Mouse (Mus musculus) heart, postnatal 0 days (tissue): ENCODE measurements around the gene Pcbp2. TPM values are rescaled to one million over a fixed set of nuclear protein-coding genes. Genes with fewer than 3 reads are reported as not detected.

ENCODE experiments used
- ATAC-seq: fragments of 200-750 bp; cut with Nextera tagmentation; 2 replicates; pipeline ENCODE4 v1.8.0; 2017; ENCODE audit warnings: low read depth, moderate number of reproducible peaks, moderate library complexity; ENCODE audit not compliant: insufficient read depth
- DNase-seq: peaks from one replicate; pipeline ENCODE4 v3.0.0-alpha.2; 2016; ENCODE audit warnings: low spot score
- H3K27ac ChIP-seq: fragments of 300-500 bp; sonication (generic); 2 replicates; pipeline ENCODE4 v1.5.1; 2014; ENCODE audit warnings: low read depth, mild to moderate bottlenecking
- H3K27me3 ChIP-seq: fragments of 300-500 bp; sonication (generic); 2 replicates; pipeline ENCODE4 v1.6.1; 2014; ENCODE audit warnings: low read length, mixed read lengths; ENCODE audit not compliant: control insufficient read depth, insufficient read depth
- H3K36me3 ChIP-seq: fragments of 300-500 bp; sonication (generic); replicated peaks from 2 replicates; pipeline ENCODE4 v1.6.1; 2014; ENCODE audit warnings: low read length, mixed read lengths; ENCODE audit not compliant: control insufficient read depth, insufficient read depth
- H3K4me1 ChIP-seq: fragments of 300-500 bp; sonication (generic); 2 replicates; pipeline ENCODE4 v1.6.1; 2014; ENCODE audit warnings: antibody characterized with exemption; ENCODE audit not compliant: control insufficient read depth, insufficient read depth
- H3K4me2 ChIP-seq: fragments of 300-500 bp; sonication (generic); 2 replicates; pipeline ENCODE4 v1.6.1; 2014; ENCODE audit warnings: low read depth, mild to moderate bottlenecking, low read length, moderate library complexity
- H3K4me3 ChIP-seq: fragments of 300-500 bp; sonication (generic); 2 replicates; pipeline ENCODE4 v1.5.1; 2014; ENCODE audit warnings: low read depth, low read length
- H3K9ac ChIP-seq: fragments of 300-500 bp; sonication (generic); replicated peaks from 2 replicates; pipeline ENCODE4 v1.6.1; 2014; ENCODE audit warnings: low read depth, low read length, mixed read lengths
- H3K9me3 ChIP-seq: fragments of 300-500 bp; sonication (generic); replicated peaks from 2 replicates; pipeline ENCODE4 v1.6.1; 2016; ENCODE audit warnings: low read length; ENCODE audit not compliant: control insufficient read depth
- CTCF ChIP-seq: IDR thresholded peaks from 2 replicates; pipeline ENCODE4 v1.5.1; 2016; ENCODE audit warnings: antibody characterized with exemption, control low read depth, low read depth
- EP300 ChIP-seq: IDR thresholded peaks from 2 replicates; pipeline ENCODE4 v1.6.1; 2016; ENCODE audit warnings: antibody characterized with exemption, low read depth
- WGBS: fragments of 180-500 bp; shearing (Covaris S2); extraction: QIAGEN DNeasy Blood & Tissue Kit; methylation state at CpG from one replicate; pipeline ENCODE4 v1.1.7; 2014; 5-methylcytosine and 5-hydroxymethylcytosine counted together
- polyA plus RNA-seq: library from polyadenylated mRNA; unstranded; fragments of >200 nt; fragmentation: Nextera tagmentation; extraction: Ambion mirVana; gene quantifications from 2 replicates; pipeline ENCODE4 v1.2.1, GENCODE M21; 2015
- total RNA-seq: library from RNA; depleted of rRNA; stranded (reverse); fragments of >200 nt; gene quantifications from 2 replicates; pipeline ENCODE4 v1.2.3, GENCODE M21; 2014; ENCODE audit warnings: low replicate concordance

Gene Pcbp2
- total and polyA plus RNA-seq, 2 experiments from 2014 or later, result 118 to 221 TPM

- Histone ChIP-seq H3K36me3 (no peaks in the 10 kb centered on the region), H3K27me3 (no peaks in the 10 kb centered on the region), H3K4me2 (no peak overlapping the region), H3K27ac (no peak overlapping the region), H3K9ac (no peak overlapping the region), H3K4me3 (no peak overlapping the region), H3K4me1 (peaks cover 13% of the 10 kb centered on the region), H3K9me3 (no peaks in the 10 kb centered on the region)
- DNase-seq (no peak), ATAC-seq (no peak)
- TF ChIP-seq CTCF, result no peak
- no peak for TF ChIP-seq EP300
These were observed 42.1 kb downstream of the Pcbp2 start for GRCm38 (mm10) chr15:102512471-102512870.

- ATAC-seq, result no peak
- peaks cover 13% of the 10 kb centered on the region for H3K4me1 ChIP-seq
These were observed 42.7 kb downstream of the Pcbp2 start for GRCm38 (mm10) chr15:102513004-102513403.

DNA sequence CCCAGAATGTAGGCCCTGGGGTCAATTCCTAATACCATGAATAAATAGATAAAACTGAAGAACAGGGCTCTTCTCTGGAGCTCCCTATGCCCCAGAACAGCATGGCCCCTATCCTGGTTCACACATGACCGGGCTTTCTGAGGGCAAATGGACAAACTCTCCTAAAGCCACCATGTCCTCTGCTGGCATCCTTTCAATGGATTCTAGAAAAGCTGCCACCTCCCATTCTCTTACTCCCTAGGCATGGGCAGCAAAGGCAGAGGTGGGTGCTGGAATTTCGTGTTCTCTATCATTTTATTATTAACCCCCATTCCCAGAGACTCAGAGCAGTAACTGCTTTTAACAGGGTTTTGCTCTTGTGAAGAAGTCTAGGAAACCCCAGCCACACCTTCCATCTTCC, 44.9 kb downstream of the Pcbp2 start:
- Histone ChIP-seq H3K4me3 (no peak overlapping the region), H3K27me3 (no peaks in the 10 kb centered on the region)
- ATAC-seq, result no peak

More at GRCm38 (mm10) chr15:102513004-102513403, 42.7 kb downstream of the Pcbp2 start:
- TF ChIP-seq EP300, result no peak
- TF ChIP-seq CTCF, result no peak
- H3K9ac ChIP-seq, result no peak overlapping the region
- no peaks in the 10 kb centered on the region for H3K27me3 ChIP-seq
- no peak for DNase-seq
- no peak overlapping the region for H3K4me2 ChIP-seq
- no peaks in the 10 kb centered on the region for H3K36me3 ChIP-seq
- no peak overlapping the region for H3K27ac ChIP-seq
- H3K4me3 ChIP-seq, result no peak overlapping the region
- no peaks in the 10 kb centered on the region for H3K9me3 ChIP-seq
- 81% methylated on average over 3 of the region's 3 CpGs for WGBS

GRCm38 (mm10) chr15:102515791-102516190, 45.5 kb downstream of the Pcbp2 start:
- TF ChIP-seq CTCF, result no peak
- Histone ChIP-seq H3K4me3 (no peak overlapping the region), H3K4me2 (peak overlapping the region; percentile 93), H3K36me3 (no peaks in the 10 kb centered on the region), H3K27me3 (no peaks in the 10 kb centered on the region), H3K27ac (no peak overlapping the region), H3K9ac (no peak overlapping the region), H3K9me3 (no peaks in the 10 kb centered on the region), H3K4me1 (peaks cover 23% of the 10 kb centered on the region)
- ATAC-seq (no peak), DNase-seq (no peak)
- WGBS, result 57% methylated on average over 4 of the region's 4 CpGs

More for the DNA sequence above, 44.9 kb downstream of the Pcbp2 start:
- WGBS, result 91% methylated on average over 2 of the region's 2 CpGs
- no peak for DNase-seq
- TF ChIP-seq CTCF, result no peak
- TF ChIP-seq EP300, result no peak
- no peaks in the 10 kb centered on the region for H3K36me3 ChIP-seq
- no peaks in the 10 kb centered on the region for H3K9me3 ChIP-seq
- H3K27ac ChIP-seq, result no peak overlapping the region
- peaks cover 19% of the 10 kb centered on the region for H3K4me1 ChIP-seq
- no peak overlapping the region for H3K4me2 ChIP-seq
- no peak overlapping the region for H3K9ac ChIP-seq

- no peaks in the 10 kb centered on the region for H3K27me3 ChIP-seq
- ATAC-seq, result no peak
- H3K4me1 ChIP-seq, result peaks cover 23% of the 10 kb centered on the region
- no peak for DNase-seq
- peak overlapping the region; percentile 58 for H3K9ac ChIP-seq
- peak overlapping the region; percentile 61 for H3K4me3 ChIP-seq
- H3K9me3 ChIP-seq, result no peaks in the 10 kb centered on the region
- 5% methylated on average over 12 of the region's 12 CpGs for WGBS
- peaks cover 3% of the 10 kb centered on the region; the same call in 1 of the 2 replicates for H3K36me3 ChIP-seq
- peak overlapping the region; percentile 93 for H3K4me2 ChIP-seq
- TF ChIP-seq CTCF (no peak), EP300 (no peak)
- peak overlapping the region; percentile 99 for H3K27ac ChIP-seq
These were observed 46.0 kb downstream of the Pcbp2 start for GRCm38 (mm10) chr15:102516293-102516692.

DNA sequence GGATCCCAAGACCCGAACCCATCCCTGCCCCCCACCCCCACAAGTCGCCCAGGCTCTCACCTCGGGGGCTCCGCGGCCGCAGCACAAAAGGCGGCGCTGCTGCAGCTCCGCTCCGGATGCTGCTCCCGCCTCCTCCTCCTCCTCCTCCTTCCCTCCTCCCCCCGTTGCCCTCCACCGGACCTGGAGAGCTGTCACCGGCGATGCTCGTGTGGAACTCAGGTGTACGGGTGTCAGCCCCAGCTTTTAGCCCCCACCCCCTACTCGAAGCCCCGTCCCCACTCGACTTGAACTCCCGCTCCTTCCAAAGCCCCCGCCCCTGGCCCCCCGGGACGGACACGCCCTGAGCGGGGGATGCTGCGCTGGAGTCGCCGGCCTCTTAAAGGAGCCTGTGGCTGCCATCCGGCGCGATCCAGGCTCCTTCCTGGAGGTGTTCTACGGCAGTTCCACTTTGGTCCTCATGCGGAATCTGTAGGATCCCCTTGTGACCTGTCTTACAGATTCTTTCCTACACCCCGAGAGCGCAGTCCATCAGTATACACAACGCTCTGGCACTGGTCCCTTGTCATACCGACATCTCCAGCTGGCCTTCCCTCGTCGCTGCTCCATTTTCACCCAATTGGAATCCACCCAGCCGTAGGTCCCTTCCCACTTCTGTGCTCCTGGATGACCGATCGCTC, 46.5 kb downstream of the Pcbp2 start, which contains the start of gene Map3k12:
TSS of gene Map3k12 (minus strand) at position 337 of the 677 bp plus-strand sequence.
- ATAC-seq (no peak), DNase-seq (peak; percentile 77)
- no peaks in the 10 kb centered on the region for H3K27me3 ChIP-seq
- WGBS, result under 1% methylated on average over 43 of the region's 43 CpGs
- peaks cover 9% of the 10 kb centered on the region for H3K36me3 ChIP-seq
- no peaks in the 10 kb centered on the region for H3K9me3 ChIP-seq
- peak within 1 kb of the TSS; percentile 61 for H3K4me3 ChIP-seq
- H3K9ac ChIP-seq, result peak within 1 kb of the TSS; percentile 58
- peaks cover 23% of the 10 kb centered on the region for H3K4me1 ChIP-seq
- TF ChIP-seq EP300, result no peak
- peak within 1 kb of the TSS; percentile 93 for H3K4me2 ChIP-seq
- H3K27ac ChIP-seq, result peak within 1 kb of the TSS; percentile 99
